Mouse (Mus musculus) lung, adult 2 months (tissue): ENCODE results near the gene Bmp8a.
"Not testable (repeated sequence)": the region's sequence is repeated elsewhere in the genome, so short reads cannot be mapped to it uniquely, and the experiment has no call there.

ENCODE experiments used
- CTCF ChIP-seq: fragments of 200-500 bp; IDR thresholded peaks from 2 replicates; pipeline ENCODE4 v1.5.1; 2011; ENCODE audit warnings: mild to moderate bottlenecking, low read length, control low read depth; ENCODE audit not compliant: insufficient read depth
- POLR2A ChIP-seq: fragments of 200-500 bp; IDR thresholded peaks from 2 replicates; pipeline ENCODE4 v1.6.1; 2011; ENCODE audit warnings: low read depth, mild to moderate bottlenecking, control low read depth, low read length, borderline replicate concordance; ENCODE audit errors: extremely low read depth

DNA sequence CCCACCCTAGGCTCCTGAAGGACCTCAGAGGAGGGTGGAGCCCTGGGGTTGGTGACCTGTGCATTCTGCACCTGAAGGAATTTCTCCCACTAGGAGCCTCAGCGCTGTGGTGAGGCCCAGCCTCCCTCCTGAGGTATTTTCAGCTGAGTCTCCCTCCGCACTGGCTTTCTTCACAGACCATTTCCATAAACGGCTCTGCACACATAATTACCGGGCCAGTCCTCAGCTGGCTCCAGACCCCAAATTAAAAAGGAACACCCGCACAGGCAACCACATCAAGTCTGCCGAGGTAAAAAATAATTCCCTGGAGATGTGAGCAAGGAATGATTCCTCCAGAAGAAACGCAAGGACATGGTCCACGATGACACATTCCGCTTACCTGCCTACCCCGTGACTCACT is 7.8 kb downstream of the Bmp8a start:
- not testable (repeated sequence) for TF ChIP-seq POLR2A, CTCF
